Mouse (Mus musculus): ENCODE measurements around the gene Gchfr. TPM values are rescaled to one million over a fixed set of nuclear protein-coding genes. Genes with fewer than 3 reads are reported as not detected.
A peak's percentile ranks its signal among the peaks of the same experiment; 100 is the strongest.

Gchfr gene
- total RNA-seq, 4 experiments from 2014 or later = 10.9 to 12.5 (median 11.4) TPM

DNA sequence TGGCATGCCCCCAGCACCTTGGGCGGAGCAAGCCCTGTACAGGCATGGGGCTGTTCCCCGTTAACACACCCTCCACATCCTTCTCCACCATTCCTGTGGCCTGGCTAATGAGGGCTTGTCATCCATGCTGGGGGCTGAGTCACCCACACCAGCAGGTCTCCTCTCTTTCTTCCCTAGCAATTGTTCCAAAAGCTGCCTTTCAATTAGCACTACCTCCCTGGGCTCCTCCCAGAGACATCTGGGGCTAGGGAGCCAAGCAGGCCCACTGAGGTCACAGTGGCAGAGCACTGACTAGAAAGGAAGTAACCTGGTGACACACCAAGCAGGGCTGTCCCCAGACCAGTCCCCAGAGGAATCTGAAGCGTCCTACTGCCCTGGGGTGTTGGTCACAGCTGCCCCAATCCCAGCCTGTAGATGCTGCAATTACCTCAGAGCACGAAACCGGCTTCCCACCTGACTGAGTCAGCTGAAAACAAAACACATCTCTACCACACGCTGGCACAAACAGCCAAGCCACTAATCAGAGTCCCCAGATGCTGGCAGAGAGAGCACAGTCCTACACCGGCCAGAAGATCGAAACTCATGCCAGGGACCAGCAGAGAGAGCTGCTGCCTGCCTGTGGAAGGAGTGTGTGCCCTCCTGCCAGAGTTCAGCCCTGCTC lies 6.5 kb downstream of the Gchfr start, which contains the start of gene Gm14137:
TSS of gene Gm14137 (plus strand) at position 519 of the 661 bp plus-strand sequence.
- DNase-seq (ENCODE audit: low spot score) = no peak

- no peak for DNase-seq (ENCODE audit: low spot score)
These were observed 7.3 kb downstream of the Gchfr start for GRCm38 (mm10) chr2:119174866-119175265.

GRCm38 (mm10) chr2:119175614-119176013 lies 8.0 kb downstream of the Gchfr start:
- DNase-seq (ENCODE audit: low spot score) = no peak

DNA sequence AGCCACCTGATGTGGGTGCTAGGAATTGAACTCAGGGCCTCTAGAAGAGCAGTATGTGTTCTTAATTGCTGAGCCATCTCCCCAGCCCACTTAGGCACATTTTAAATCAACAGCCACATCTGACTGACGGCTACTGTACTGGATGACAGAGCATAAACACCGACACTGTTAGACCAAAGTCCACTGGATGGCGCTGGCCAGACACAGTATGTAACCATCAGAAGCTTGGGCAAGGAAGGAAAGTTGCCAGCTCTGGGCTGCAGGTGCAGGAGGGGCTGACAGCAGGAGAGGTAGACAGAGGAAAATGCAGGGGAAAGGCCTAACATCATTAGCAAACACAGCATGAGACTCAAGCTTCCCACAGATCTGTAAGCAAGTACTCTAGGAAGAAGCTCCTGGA lies 9.2 kb downstream of the Gchfr start:
- DNase-seq (ENCODE audit: low spot score) = no peak

DNA sequence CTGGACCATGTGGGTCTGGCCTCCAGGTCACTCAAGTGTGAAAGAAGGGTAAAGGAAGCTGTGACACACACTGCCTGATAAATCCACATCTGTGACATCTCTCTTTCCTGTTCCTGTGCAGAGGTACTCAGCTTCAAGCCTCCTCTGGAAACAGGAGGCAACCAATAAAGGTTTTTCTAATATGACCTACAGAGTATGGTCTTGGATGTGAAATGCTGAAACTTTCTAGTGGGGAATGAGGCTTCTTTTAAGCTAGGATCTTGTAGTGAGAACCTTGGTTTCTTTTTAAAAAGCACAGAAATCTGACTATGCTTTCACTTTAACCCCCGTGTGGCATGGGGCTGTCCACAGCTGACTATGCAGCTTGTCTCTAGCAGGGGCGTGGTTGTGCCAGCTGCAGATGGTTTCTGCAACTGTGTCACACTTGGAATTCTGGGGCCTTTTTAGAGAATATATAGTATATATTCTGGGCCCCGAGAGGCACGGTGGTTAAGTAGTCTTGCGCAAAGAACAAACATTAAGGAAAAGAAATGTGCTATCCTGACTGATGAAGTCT lies 9.9 kb downstream of the Gchfr start:
- DNase-seq (ENCODE audit: low spot score) = no peak

- no peak for DNase-seq (ENCODE audit: low spot score)
These were observed 15.3 kb downstream of the Gchfr start for GRCm38 (mm10) chr2:119182914-119183313.

- DNase-seq (ENCODE audit: low spot score) = peak; percentile 86
These were observed 21.6 kb downstream of the Gchfr start for GRCm38 (mm10) chr2:119189029-119189710.

- no peak for DNase-seq (ENCODE audit: low spot score)
These were observed 23.4 kb downstream of the Gchfr start for GRCm38 (mm10) chr2:119190969-119191368.

DNA sequence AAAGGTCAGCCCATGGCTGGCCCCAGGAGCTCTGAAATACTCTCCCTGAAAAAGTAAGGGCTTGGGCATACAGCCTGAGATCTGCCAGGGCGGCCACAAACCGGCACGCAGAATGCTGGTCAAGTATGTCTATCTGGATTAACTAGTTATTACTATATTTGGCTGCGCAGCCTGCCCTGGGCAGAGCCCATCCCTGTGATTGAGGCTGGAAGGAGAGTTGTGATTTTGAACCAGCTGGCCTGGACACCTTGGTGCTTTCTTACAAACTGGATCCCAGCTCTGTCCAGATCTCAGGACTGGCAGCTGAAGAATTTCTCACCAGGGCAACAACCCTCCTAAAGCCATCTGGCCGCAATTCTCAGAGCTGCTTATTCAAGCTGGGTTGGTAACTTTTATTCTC lies 26.6 kb downstream of the Gchfr start:
- peak; percentile 28 for DNase-seq (ENCODE audit: low spot score)

DNA sequence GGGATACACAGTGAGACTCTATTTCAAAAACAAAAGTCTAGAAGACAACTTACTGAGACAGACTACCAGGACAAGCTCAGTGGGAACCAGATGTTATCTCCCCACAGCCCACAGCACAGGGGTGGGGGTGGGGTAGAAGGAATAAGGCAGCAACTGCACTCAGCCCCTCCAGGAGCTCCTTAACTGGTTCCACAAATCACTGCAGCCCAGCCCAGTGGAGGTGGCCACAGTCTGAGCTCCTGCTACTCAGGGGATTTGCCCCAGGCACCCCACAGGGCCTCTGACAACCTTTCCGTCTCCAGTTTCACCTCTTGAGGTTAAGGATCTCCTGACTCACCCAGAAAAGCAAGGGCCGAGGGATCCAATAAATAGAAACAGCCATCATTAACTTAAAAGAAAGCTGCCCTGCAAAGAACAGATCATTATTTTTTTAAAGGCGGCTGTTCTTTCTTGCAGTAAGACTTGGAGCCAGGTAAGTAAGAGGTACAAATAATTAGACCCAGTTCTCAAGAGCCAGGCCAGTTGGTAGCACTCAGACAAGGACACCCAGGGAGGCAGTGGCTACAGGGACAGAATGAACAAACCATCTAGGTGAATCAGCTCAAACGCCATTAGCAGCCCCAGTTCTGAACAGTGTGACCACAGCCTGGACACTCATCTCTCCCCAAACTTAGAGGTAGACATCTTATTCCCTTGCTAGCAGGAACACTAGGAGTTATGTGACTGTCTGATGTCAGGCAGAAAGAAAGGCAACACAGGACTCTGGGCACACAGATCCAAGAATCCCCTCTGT lies 28.9 kb downstream of the Gchfr start:
- no peak for DNase-seq (ENCODE audit: low spot score)

DNA sequence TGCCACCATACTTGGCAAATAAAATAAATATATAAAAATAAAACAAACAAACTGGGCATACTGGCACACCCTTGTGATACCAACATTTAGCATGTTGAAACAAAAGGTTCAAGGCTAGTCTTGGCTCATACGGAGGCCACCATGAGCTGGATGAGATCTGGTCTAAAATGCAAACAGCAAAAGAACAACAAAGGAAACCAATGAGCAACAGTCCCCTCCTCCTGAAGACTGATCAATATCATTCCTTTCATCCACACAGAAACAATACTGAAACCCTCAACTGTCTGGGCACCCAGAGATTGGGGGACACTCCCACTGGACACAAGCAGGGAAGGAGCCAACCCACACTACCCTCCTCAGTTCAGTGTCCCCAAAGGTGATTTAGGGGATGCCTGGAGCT lies 29.9 kb downstream of the Gchfr start:
- DNase-seq (ENCODE audit: low spot score) = no peak

DNA sequence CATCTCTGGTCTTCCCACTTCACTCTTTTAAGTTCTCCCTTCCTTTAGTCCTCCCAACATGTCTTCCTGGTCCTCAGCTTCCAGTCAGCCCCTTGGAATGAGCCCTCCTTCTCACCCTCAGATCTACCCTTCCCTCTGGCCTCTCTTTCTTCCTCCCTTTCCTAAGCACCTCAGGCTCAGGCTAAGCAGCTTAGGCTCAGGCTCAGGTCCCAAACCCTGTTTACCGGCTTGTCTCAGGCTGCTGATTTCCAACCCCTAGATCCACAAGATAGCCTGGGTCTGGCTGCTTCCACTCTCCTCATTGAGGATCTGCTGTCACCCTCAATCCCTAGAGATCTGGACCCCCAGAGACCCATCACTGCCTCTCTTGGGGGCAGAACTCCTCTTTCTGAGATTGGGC lies 30.5 kb downstream of the Gchfr start:
- DNase-seq (ENCODE audit: low spot score) = no peak

GRCm38 (mm10) chr2:119198934-119199333 lies 31.4 kb downstream of the Gchfr start:
- no peak for DNase-seq (ENCODE audit: low spot score)

- peak; percentile 32 for DNase-seq (ENCODE audit: low spot score)
These were observed 35.4 kb downstream of the Gchfr start for GRCm38 (mm10) chr2:119202914-119203453.

DNA sequence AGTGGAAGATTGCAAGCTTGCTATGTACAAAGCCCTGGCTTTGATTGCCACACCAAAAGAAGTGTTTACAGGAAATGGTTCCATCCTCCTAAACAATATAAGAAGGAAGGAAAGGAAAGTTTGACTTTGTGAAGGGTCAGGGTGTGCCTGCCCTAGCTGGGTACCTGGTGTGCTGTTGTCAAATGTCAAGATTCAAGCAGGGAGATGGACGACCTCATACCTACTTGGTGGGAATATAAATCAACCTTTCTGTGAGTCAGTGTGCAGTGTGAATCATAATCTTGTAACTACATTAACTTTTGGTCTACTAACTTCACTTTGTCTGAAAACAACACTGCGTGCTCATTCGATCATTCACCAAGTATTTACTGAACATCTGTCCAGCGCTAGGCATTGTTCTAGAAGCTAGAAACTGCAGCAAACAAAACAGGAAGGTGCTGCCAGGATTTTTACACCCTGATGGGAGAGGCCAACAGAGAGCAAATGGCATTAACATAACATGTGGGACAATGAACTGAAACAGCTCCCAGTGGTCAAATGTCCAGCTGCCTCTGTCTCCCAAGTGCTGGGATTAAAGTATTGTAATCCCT lies 36.4 kb downstream of the Gchfr start:
- DNase-seq (ENCODE audit: low spot score) = peak; percentile 24

GRCm38 (mm10) chr2:119207961-119208343 lies 40.4 kb downstream of the Gchfr start:
- DNase-seq (ENCODE audit: low spot score) = no peak

GRCm38 (mm10) chr2:119208344-119209175 lies 41.0 kb downstream of the Gchfr start, which contains the start of the genes Zfyve19 and Dnajc17:
Zfyve19 (plus strand) TSS chr2:119208617.
Dnajc17 (minus strand) TSS chr2:119208795.
- DNase-seq (ENCODE audit: low spot score) = peak; percentile 96

GRCm38 (mm10) chr2:119209176-119209507 lies 41.6 kb downstream of the Gchfr start:
- no peak for DNase-seq (ENCODE audit: low spot score)
